Mouse (Mus musculus) limb, embryonic 11.5 days (tissue): ENCODE results near the gene Tmem108. TPM values are rescaled to one million over a fixed set of nuclear protein-coding genes. Genes with fewer than 3 reads are reported as not detected.

ENCODE experiments used
- ATAC-seq: fragments of 200-750 bp; cut with Nextera tagmentation; 2 replicates; pipeline ENCODE4 v1.8.0; 2017; ENCODE audit warnings: low read depth; ENCODE audit not compliant: insufficient number of reproducible peaks, low FRiP score, low TSS enrichment
- DNase-seq: peaks from one replicate; pipeline ENCODE4 v3.0.0-alpha.2; 2015; ENCODE audit warnings: low spot score
- H3K27ac ChIP-seq: fragments of 300-500 bp; sonication (generic); replicated peaks from 2 replicates; pipeline ENCODE4 v1.5.1; 2014; ENCODE audit warnings: low read depth, mild to moderate bottlenecking, low read length
- H3K27me3 ChIP-seq: fragments of 300-500 bp; sonication (generic); 2 replicates; pipeline ENCODE4 v1.6.1; 2014; ENCODE audit warnings: mild to moderate bottlenecking, low read length, mixed read lengths; ENCODE audit not compliant: control insufficient read depth, insufficient read depth
- H3K36me3 ChIP-seq: fragments of 300-500 bp; sonication (generic); 2 replicates; pipeline ENCODE4 v1.6.1; 2014; ENCODE audit warnings: mild to moderate bottlenecking, low read length, moderate library complexity, mixed read lengths; ENCODE audit not compliant: control insufficient read depth, insufficient read depth
- H3K4me1 ChIP-seq: fragments of 300-500 bp; sonication (generic); 2 replicates; pipeline ENCODE4 v1.6.1; 2014; ENCODE audit warnings: low read length, mixed read lengths; ENCODE audit not compliant: control insufficient read depth, insufficient read depth
- H3K4me2 ChIP-seq: fragments of 300-500 bp; sonication (generic); 2 replicates; pipeline ENCODE4 v1.6.1; 2014; ENCODE audit warnings: low read depth, mild to moderate bottlenecking, moderate library complexity; ENCODE audit not compliant: severe bottlenecking
- H3K4me3 ChIP-seq: fragments of 300-500 bp; sonication (generic); 2 replicates; pipeline ENCODE4 v1.5.1; 2014; ENCODE audit warnings: low read depth, low read length
- H3K9ac ChIP-seq: fragments of 300-500 bp; sonication (generic); 2 replicates; pipeline ENCODE4 v1.6.1; 2014; ENCODE audit warnings: mild to moderate bottlenecking, low read length
- H3K9me3 ChIP-seq: fragments of 300-500 bp; sonication (generic); 2 replicates; pipeline ENCODE4 v1.6.1; 2016; ENCODE audit warnings: low read length; ENCODE audit not compliant: control insufficient read depth
- WGBS: fragments of 180-500 bp; shearing (Covaris S2); extraction: QIAGEN DNeasy Blood & Tissue Kit; methylation state at CpG from one replicate; pipeline ENCODE4 v1.1.7; 2014; 5-methylcytosine and 5-hydroxymethylcytosine counted together
- polyA plus RNA-seq: library from polyadenylated mRNA; unstranded; fragments of >200 nt; fragmentation: Nextera tagmentation; extraction: Ambion mirVana; gene quantifications from 2 replicates; pipeline ENCODE4 v1.2.1, GENCODE M21; 2014

Gene Tmem108
- polyA plus RNA-seq, 1 experiment from 2014 or later: 11.9 TPM

DNA sequence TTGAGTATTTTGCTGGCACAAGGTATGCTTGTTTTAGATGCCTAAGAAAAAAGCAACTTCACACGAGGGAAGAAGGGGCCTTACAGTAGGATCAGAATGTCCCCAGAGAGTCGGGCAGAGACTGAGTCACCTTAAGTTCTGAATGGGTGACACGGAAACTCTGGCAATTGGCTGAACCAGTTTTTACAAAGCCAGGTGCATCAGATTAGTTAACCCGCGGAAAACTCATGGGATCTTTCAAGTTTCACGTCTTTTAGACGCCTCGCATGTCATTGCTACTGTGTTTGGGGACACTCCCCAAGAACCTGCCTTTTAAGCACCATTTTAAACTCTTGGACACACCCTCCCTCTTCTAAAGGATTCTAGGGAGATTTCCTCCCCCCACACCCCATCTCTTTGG, 1.3 kb downstream of the Tmem108 start:
- peaks cover 14% of the 10 kb centered on the region; the same call in 1 of the 2 replicates for H3K27me3 ChIP-seq
- no peak overlapping the region for H3K9ac ChIP-seq
- DNase-seq: no peak
- 0 out of 2 replicates have a peak, but pooled peaks cover 2% of the 10 kb centered on the region for H3K4me1 ChIP-seq
- no peak overlapping the region for H3K27ac ChIP-seq
- no peak for ATAC-seq
- 33% methylated on average over 8 of the region's 8 CpGs for WGBS
- H3K4me2 ChIP-seq: no peak overlapping the region
- no peak overlapping the region for H3K4me3 ChIP-seq
- no peaks in the 10 kb centered on the region for H3K9me3 ChIP-seq
- no peaks in the 10 kb centered on the region for H3K36me3 ChIP-seq

- H3K4me3 ChIP-seq: no peak overlapping the region
Observed at GRCm38 (mm10) chr9:103759829-103760228, 1.8 kb downstream of the Tmem108 start.

GRCm38 (mm10) chr9:103758930-103759695, 2.5 kb downstream of the Tmem108 start:
- 20% methylated on average over 20 of the region's 20 CpGs for WGBS
- Histone ChIP-seq H3K4me2 (no peak overlapping the region), H3K27ac (no peak overlapping the region), H3K4me1 (0 out of 2 replicates have a peak, but pooled peaks cover 2% of the 10 kb centered on the region), H3K9me3 (no peaks in the 10 kb centered on the region), H3K36me3 (no peaks in the 10 kb centered on the region), H3K4me3 (no peak overlapping the region), H3K27me3 (peaks cover 14% of the 10 kb centered on the region; the same call in 1 of the 2 replicates), H3K9ac (no peak overlapping the region)
- no peak; the same call in 1 of the 2 replicates for ATAC-seq
- peak; percentile 88 for DNase-seq

More at GRCm38 (mm10) chr9:103759829-103760228, 1.8 kb downstream of the Tmem108 start:
- peaks cover 14% of the 10 kb centered on the region; the same call in 1 of the 2 replicates for H3K27me3 ChIP-seq
- no peak overlapping the region for H3K9ac ChIP-seq
- 61% methylated on average over 9 of the region's 9 CpGs for WGBS
- ATAC-seq (no peak), DNase-seq (no peak)
- no peak overlapping the region for H3K4me2 ChIP-seq
- H3K4me1 ChIP-seq: 0 out of 2 replicates have a peak, but pooled peaks cover 2% of the 10 kb centered on the region
- H3K9me3 ChIP-seq: no peaks in the 10 kb centered on the region
- H3K36me3 ChIP-seq: no peaks in the 10 kb centered on the region
- H3K27ac ChIP-seq: no peak overlapping the region

GRCm38 (mm10) chr9:103758246-103758645, 3.4 kb downstream of the Tmem108 start:
- no peak overlapping the region for H3K9ac ChIP-seq
- 0 out of 2 replicates have a peak, but pooled peaks cover 2% of the 10 kb centered on the region for H3K4me1 ChIP-seq
- 88% methylated on average over 7 of the region's 7 CpGs for WGBS

DNA sequence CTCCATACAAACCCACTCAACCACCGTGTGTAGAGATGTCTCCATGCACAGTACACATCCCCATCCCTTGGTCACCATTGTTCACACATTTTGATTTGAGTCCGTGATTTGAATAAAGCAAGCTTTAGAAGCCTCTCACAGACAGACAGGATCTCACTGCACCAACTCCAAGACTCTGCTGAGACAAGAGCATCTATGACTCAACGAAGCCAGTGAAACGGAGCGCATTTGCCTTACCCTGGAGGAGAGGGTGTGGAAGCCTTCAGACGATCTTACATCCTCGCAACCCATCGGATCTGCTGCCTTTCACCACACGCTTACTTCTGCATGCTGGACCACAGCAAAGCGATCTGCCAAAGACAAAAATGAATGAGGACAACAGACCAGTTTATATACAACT, 9.0 kb downstream of the Tmem108 start:
- Histone ChIP-seq H3K27me3 (no peaks in the 10 kb centered on the region), H3K4me2 (no peak overlapping the region), H3K36me3 (no peaks in the 10 kb centered on the region), H3K9ac (no peak overlapping the region), H3K9me3 (no peaks in the 10 kb centered on the region), H3K27ac (no peak overlapping the region), H3K4me3 (no peak overlapping the region), H3K4me1 (peaks cover 3% of the 10 kb centered on the region; the same call in 1 of the 2 replicates)
- DNase-seq: no peak
- no peak for ATAC-seq
- WGBS: 92% methylated on average over 10 of the region's 10 CpGs

More at GRCm38 (mm10) chr9:103758246-103758645, 3.4 kb downstream of the Tmem108 start:
- Histone ChIP-seq H3K4me3 (no peak overlapping the region), H3K27ac (no peak overlapping the region), H3K4me2 (no peak overlapping the region), H3K27me3 (peaks cover 14% of the 10 kb centered on the region; the same call in 1 of the 2 replicates), H3K9me3 (no peaks in the 10 kb centered on the region), H3K36me3 (no peaks in the 10 kb centered on the region)
- ATAC-seq (no peak), DNase-seq (no peak)

DNA sequence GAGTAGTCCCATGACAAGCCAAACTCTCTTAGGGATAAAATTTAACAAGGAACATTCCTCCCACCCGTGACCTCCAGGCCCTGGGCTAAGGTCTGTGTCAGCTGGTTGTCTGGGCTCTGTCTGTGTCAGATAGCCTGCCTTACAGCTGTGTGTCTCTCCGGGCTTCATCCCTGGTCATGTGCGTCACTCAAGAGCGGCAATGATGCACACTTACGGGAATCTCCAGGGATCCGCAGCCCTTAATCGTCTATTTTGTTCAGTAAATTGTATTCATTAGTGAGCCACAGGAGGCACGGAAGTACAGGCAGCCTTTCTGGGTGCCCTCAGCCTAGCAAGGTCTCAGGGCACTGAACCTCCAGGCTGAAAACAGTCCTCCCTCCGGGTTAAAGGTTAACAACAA, 10.1 kb downstream of the Tmem108 start:
- Histone ChIP-seq H3K4me2 (no peak overlapping the region), H3K27me3 (no peaks in the 10 kb centered on the region), H3K27ac (no peak overlapping the region), H3K4me3 (no peak overlapping the region), H3K4me1 (peaks cover 3% of the 10 kb centered on the region; the same call in 1 of the 2 replicates), H3K9ac (no peak overlapping the region), H3K36me3 (no peaks in the 10 kb centered on the region), H3K9me3 (no peaks in the 10 kb centered on the region)
- no peak for ATAC-seq
- 60% methylated on average over 9 of the region's 9 CpGs for WGBS
- no peak for DNase-seq

DNA sequence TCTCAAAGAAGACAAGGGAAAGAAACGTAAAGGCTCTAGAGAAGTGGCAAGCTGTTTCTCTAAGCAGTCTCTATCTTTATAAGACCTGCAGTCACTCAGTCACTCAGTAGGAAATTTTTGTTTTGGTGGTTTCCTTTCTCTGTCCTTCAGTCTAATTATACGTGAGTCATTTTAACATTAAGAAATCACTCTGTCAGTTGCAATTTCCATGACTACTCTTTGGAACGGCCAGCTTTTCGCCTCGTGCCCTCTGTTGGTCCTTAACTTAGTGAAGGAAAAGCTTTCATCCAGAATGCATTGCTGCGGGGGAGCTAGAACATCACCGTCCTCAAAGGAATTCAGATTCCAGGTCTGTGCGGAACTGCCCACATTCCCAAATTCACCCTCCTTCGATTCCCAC, 11.1 kb downstream of the Tmem108 start:
- WGBS: 89% methylated on average over 9 of the region's 9 CpGs
- Histone ChIP-seq H3K4me1 (peaks cover 3% of the 10 kb centered on the region; the same call in 1 of the 2 replicates), H3K36me3 (no peaks in the 10 kb centered on the region), H3K9ac (no peak overlapping the region), H3K27me3 (no peaks in the 10 kb centered on the region), H3K27ac (no peak overlapping the region), H3K4me3 (no peak overlapping the region), H3K9me3 (no peaks in the 10 kb centered on the region), H3K4me2 (no peak overlapping the region)
- ATAC-seq: no peak
- DNase-seq: no peak

DNA sequence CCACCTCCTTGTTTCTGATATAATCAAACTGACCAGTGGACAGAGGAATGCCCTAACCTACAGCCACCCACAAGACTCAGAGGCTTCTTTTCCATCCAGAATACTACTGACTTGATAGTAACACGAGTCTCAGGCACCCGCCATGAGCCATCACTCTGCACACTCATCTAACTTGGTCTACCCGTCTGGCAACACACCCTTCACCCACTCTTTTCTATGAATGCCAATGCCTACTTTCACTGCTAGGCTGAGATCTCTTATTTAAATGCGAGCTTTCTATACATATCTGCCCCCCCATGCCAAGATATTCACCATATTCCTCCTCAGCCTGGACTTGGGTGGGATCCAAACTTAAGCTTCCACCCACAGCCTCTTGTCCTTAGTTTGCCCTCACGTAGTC, 15.0 kb downstream of the Tmem108 start:
- no peak overlapping the region for H3K4me2 ChIP-seq
- no peaks in the 10 kb centered on the region for H3K27me3 ChIP-seq
- H3K27ac ChIP-seq: no peak overlapping the region
- ATAC-seq (no peak), DNase-seq (no peak)
- peaks cover 2% of the 10 kb centered on the region; the same call in 1 of the 2 replicates for H3K4me1 ChIP-seq
- no peaks in the 10 kb centered on the region for H3K9me3 ChIP-seq
- 91% methylated on average over 5 of the region's 5 CpGs for WGBS
- no peak overlapping the region for H3K9ac ChIP-seq
- H3K36me3 ChIP-seq: no peaks in the 10 kb centered on the region
- no peak overlapping the region for H3K4me3 ChIP-seq
